In genomic region chr17:30675021-30675740, GRCm38 (mm10) we compare ENCODE assay signal across 31 mouse cellular contexts. TPM values are rescaled to one million over a fixed set of nuclear protein-coding genes. Genes with fewer than 3 reads are reported as not detected.
DNase-seq lines count a peak whose midpoint lies in the region; ATAC-seq and TF ChIP-seq lines count a peak whose summit lies in the region.
"Had no signal": no experiment of that assay in that cellular context is flagged by ENCODE, and none has a peak within 500 bp of the region (broad histone marks: within the 10 kb centered on the region; RNA-seq: fewer than 3 reads in every experiment).

No protein-coding gene starts in this region.

- no peak overlapping the region for H3K27ac ChIP-seq in lung, embryonic 14.5 days (ENCODE audit: low read depth)
- no peak overlapping the region for H3K27ac ChIP-seq in MEL (ENCODE audit: control insufficient read depth, low read depth, low read length)
- H3K27ac ChIP-seq: embryonic facial prominence, embryonic 10.5 days; embryonic facial prominence, embryonic 13.5 days; forebrain, embryonic 12.5 days; gastrocnemius, adult 2 months; heart, embryonic 10.5 days; heart, embryonic 13.5 days; hindbrain, embryonic 15.5 days had no signal

- no peaks in the 10 kb centered on the region for H3K36me3 ChIP-seq in lung, embryonic 14.5 days (ENCODE audit: insufficient read depth)
- H3K36me3 ChIP-seq in E14TG2a.4 (ENCODE audit: insufficient read depth, low read length) = peaks cover 96% of the 10 kb centered on the region
- H3K36me3 ChIP-seq in MEL (ENCODE audit: control insufficient read depth in 1 of 2, insufficient read depth in 2 of 2, low read length in 2 of 2) = peaks cover 0 to 2% of the 10 kb centered on the region in 2 experiments; a peak in 2 of 4 replicates
- H3K36me3 ChIP-seq: embryonic facial prominence, embryonic 10.5 days; embryonic facial prominence, embryonic 13.5 days; forebrain, embryonic 12.5 days; heart, embryonic 10.5 days; heart, embryonic 13.5 days; hindbrain, embryonic 15.5 days had no signal

- H3K4me2 ChIP-seq in lung, embryonic 14.5 days = no peak overlapping the region
- H3K4me2 ChIP-seq: embryonic facial prominence, embryonic 13.5 days; forebrain, embryonic 12.5 days; heart, embryonic 13.5 days; hindbrain, embryonic 15.5 days had no signal

- H3K4me3 ChIP-seq in lung, embryonic 14.5 days (ENCODE audit: low read depth, low read length) = no peak overlapping the region
- H3K4me3 ChIP-seq in E14TG2a.4 (replicated peaks; ENCODE audit: low read length) (no peak overlapping the region), MEL (ENCODE audit: control insufficient read depth in 1 of 2, insufficient read depth in 1 of 2, low read depth in 2 of 2, low read length in 2 of 2) (no peak overlapping the region)
- H3K4me3 ChIP-seq: embryonic facial prominence, embryonic 10.5 days; embryonic facial prominence, embryonic 13.5 days; erythroblast, embryonic 14.5 days; forebrain, embryonic 12.5 days; gastrocnemius, adult 2 months; heart, embryonic 10.5 days; heart, embryonic 13.5 days; hindbrain, embryonic 15.5 days had no signal

- DNase-seq in lung, embryonic 14.5 days = peak; percentile 61
- no peak for DNase-seq in lung, postnatal 4 days
- no peak for DNase-seq in MEL (ENCODE audit: low read depth, low spot score)
- peak; percentile 4 for DNase-seq in brain, adult 2 months (ENCODE audit: low read depth, low spot score)
- no peak for DNase-seq in gastrocnemius, postnatal 14 days
- no peak for DNase-seq in testis, postnatal 14 days (ENCODE audit: low spot score)
- no peak for DNase-seq in kidney, postnatal 36 days
- DNase-seq: adrenal gland, adult 8-10 months; adrenal gland, postnatal 25 days; cerebellum, adult 11 months; cerebellum, adult 2 months; cerebellum, postnatal 10 days; cerebellum, postnatal 36 days; embryo, embryonic 11 days; gastrocnemius, adult 2 months; gastrocnemius, postnatal 25 days; heart, adult 18-20 months; heart, postnatal 14 days; heart, postnatal 4 days had no signal

- no peak; the same call in 1 of the 2 replicates for TF ChIP-seq RAD21 in MEL (IDR thresholded peaks at IDR 0.05; ENCODE audit: low read depth, low read length)

- no peak for TF ChIP-seq EP300 in MEL (IDR thresholded peaks at IDR 0.05; ENCODE audit: low read depth in 1 of 2, low read length in 2 of 2)

- no peak for ATAC-seq in lung, embryonic 14.5 days (ENCODE audit: insufficient read depth)
- ATAC-seq: activated CD4-positive, CD25-positive, alpha-beta regulatory T cell, adult 4 months; CD4-positive, CD25-positive, alpha-beta regulatory T cell, adult 4 months; forebrain, embryonic 16.5 days; Patski had no signal

- TF ChIP-seq CTCF in lung, embryonic 14.5 days (IDR thresholded peaks at IDR 0.05; ENCODE audit: low read depth) = no peak
- TF ChIP-seq CTCF in E14TG2a.4 (conservative IDR thresholded peaks at IDR 0.05; ENCODE audit: low read length) (peak; percentile 22; the same call in 1 of the 2 replicates), MEL (IDR thresholded peaks at IDR 0.05 in 2 of 3, conservative IDR thresholded peaks at IDR 0.05 in 1 of 3; ENCODE audit: control insufficient read depth in 1 of 3, insufficient read depth in 1 of 3, low read depth in 2 of 3, low read length in 3 of 3, poor library complexity in 1 of 3, severe bottlenecking in 1 of 3) (peak in 2 of 3 experiments; percentile 1 to 22; a peak in 1 of 6 replicates)

- H3K27me3 ChIP-seq in lung, embryonic 14.5 days (ENCODE audit: insufficient read depth, low read length) = no peaks in the 10 kb centered on the region
- H3K27me3 ChIP-seq in E14TG2a.4 (ENCODE audit: insufficient read depth, low read length) (no peaks in the 10 kb centered on the region), MEL (ENCODE audit: control insufficient read depth in 1 of 2, insufficient read depth in 2 of 2, low read length in 2 of 2) (no peaks in the 10 kb centered on the region)
- H3K27me3 ChIP-seq: embryonic facial prominence, embryonic 13.5 days; forebrain, embryonic 12.5 days; heart, embryonic 13.5 days; hindbrain, embryonic 15.5 days had no signal

- H3K9me3 ChIP-seq in lung, embryonic 14.5 days (ENCODE audit: low read depth, low read length) = no peaks in the 10 kb centered on the region
- H3K9me3 ChIP-seq in E14TG2a.4 (ENCODE audit: low read length) (0 out of 2 replicates have a peak, but pooled peaks cover 2% of the 10 kb centered on the region), MEL (replicated peaks; ENCODE audit: insufficient read depth, low read length) (no peaks in the 10 kb centered on the region)
- H3K9me3 ChIP-seq: embryonic facial prominence, embryonic 10.5 days; forebrain, embryonic 12.5 days; heart, embryonic 10.5 days; hindbrain, embryonic 15.5 days had no signal

- H3K79me2 ChIP-seq in MEL (ENCODE audit: control insufficient read depth, insufficient read depth, low read length, poor library complexity) = no peaks in the 10 kb centered on the region

- WGBS in lung, embryonic 14.5 days = 57% methylated on average over 9 of the region's 9 CpGs

- no peak for TF ChIP-seq POLR2A in MEL (IDR thresholded peaks at IDR 0.05; ENCODE audit: control insufficient read depth in 1 of 2, insufficient read depth in 1 of 2, low read depth in 1 of 2, low read length in 2 of 2, poor library complexity in 1 of 2)

- intact Hi-C loops in gastrocnemius, postnatal 14 days (cut with DNase I; ENCODE audit: low total_unique reads) = no loop called here

- H3K9ac ChIP-seq in lung, embryonic 14.5 days = no peak overlapping the region
- no peak overlapping the region for H3K9ac ChIP-seq in MEL (ENCODE audit: control insufficient read depth, low read depth, low read length, poor library complexity, severe bottlenecking)
- H3K9ac ChIP-seq: embryonic facial prominence, embryonic 13.5 days; forebrain, embryonic 12.5 days; heart, embryonic 13.5 days; hindbrain, embryonic 15.5 days had no signal

- no peaks in the 10 kb centered on the region for H3K4me1 ChIP-seq in lung, embryonic 14.5 days (ENCODE audit: insufficient read depth)
- peaks cover 16% of the 10 kb centered on the region for H3K4me1 ChIP-seq in E14TG2a.4 (replicated peaks; ENCODE audit: low read depth, low read length)
- no peaks in the 10 kb centered on the region for H3K4me1 ChIP-seq in MEL (ENCODE audit: control insufficient read depth in 1 of 2, insufficient read depth in 2 of 2, low read length in 2 of 2)
- H3K4me1 ChIP-seq: embryonic facial prominence, embryonic 10.5 days; embryonic facial prominence, embryonic 13.5 days; heart, embryonic 10.5 days; heart, embryonic 13.5 days; hindbrain, embryonic 15.5 days had no signal

TF ChIP-seq in MEL, 35 proteins besides CTCF, POLR2A, EP300 and RAD21:
- TF ChIP-seq ZMIZ1 (IDR thresholded peaks at IDR 0.05; ENCODE audit: low read depth, low read length) (no peak), MAFK (IDR thresholded peaks at IDR 0.05; ENCODE audit: borderline replicate concordance, low read depth, low read length) (no peak), MYC (IDR thresholded peaks at IDR 0.05; ENCODE audit: low read depth, low read length) (no peak), BHLHE40 (IDR thresholded peaks at IDR 0.05; ENCODE audit: borderline replicate concordance, low read depth, low read length) (no peak), ETS1 (IDR thresholded peaks at IDR 0.05; ENCODE audit: low read depth, low read length) (no peak), NELFE (IDR thresholded peaks at IDR 0.05; ENCODE audit: low read depth, low read length) (no peak), KAT2A (conservative IDR thresholded peaks at IDR 0.05; ENCODE audit: low read depth, low read length) (no peak), TCF12 (IDR thresholded peaks at IDR 0.05; ENCODE audit: low read depth, low read length) (no peak), GATA1 (IDR thresholded peaks at IDR 0.05; ENCODE audit: low read depth, low read length) (no peak), SIN3A (IDR thresholded peaks at IDR 0.05; ENCODE audit: low read length) (no peak), ZNF384 (IDR thresholded peaks at IDR 0.05; ENCODE audit: low read depth, low read length) (no peak), NRF1 (IDR thresholded peaks at IDR 0.05; ENCODE audit: insufficient read depth, low read depth, low read length, poor library complexity, severe bottlenecking) (no peak), E2F4 (IDR thresholded peaks at IDR 0.05; ENCODE audit: borderline replicate concordance, low read depth, low read length) (no peak), CHD1 (IDR thresholded peaks at IDR 0.05; ENCODE audit: low read depth, low read length) (no peak), ZC3H11A (IDR thresholded peaks at IDR 0.05; ENCODE audit: low read depth, low read length) (no peak), MAX (IDR thresholded peaks at IDR 0.05; ENCODE audit: low read length) (no peak), HCFC1 (IDR thresholded peaks at IDR 0.05; ENCODE audit: low read depth, low read length) (no peak), POLR2AphosphoS2 (IDR thresholded peaks at IDR 0.05; ENCODE audit: low read length) (no peak)
TF ChIP-seq in MEL: peak in this region for 0.

RNA-seq across cellular contexts. Expression of gene Glo1, which starts 48.5 kb away (rescaled TPM):
- 234 and 238 TPM in 2 replicates for polyA plus RNA-seq in lung, embryonic 14.5 days (2014; fragmentation: Nextera tagmentation; extraction: Ambion mirVana)
- 258 and 260 TPM in 2 replicates for total RNA-seq in MEL (2012; rRNA removed)
- polyA plus RNA-seq in MEL (2012; ENCODE audit: insufficient read depth in 1 of 2, insufficient read length in 2 of 2, low read depth in 1 of 2, low replicate concordance in 2 of 2, missing spikeins in 1 of 2) = 100 to 1,000 TPM in 1 of 2 experiments, 10 to 100 TPM in 1; 58.5 to 288 TPM
- total RNA-seq in gastrocnemius, postnatal 14 days (2021) = 100 to 1,000 TPM; 125 to 128 TPM

RNA-seq across cellular contexts. Expression of gene Dnah8, which starts 51.0 kb away (rescaled TPM):
- polyA plus RNA-seq in lung, embryonic 14.5 days (2014; fragmentation: Nextera tagmentation; extraction: Ambion mirVana) = 4.4 and 4.7 TPM in 2 replicates
- 12.3 and 15.4 TPM in 2 replicates for total RNA-seq in MEL (2012; rRNA removed)
- 100 to 1,000 TPM in 1 of 2 experiments, 10 to 100 TPM in 1; 19.5 to 143 TPM for polyA plus RNA-seq in MEL (2012; ENCODE audit: insufficient read depth in 1 of 2, insufficient read length in 2 of 2, low read depth in 1 of 2, low replicate concordance in 2 of 2, missing spikeins in 1 of 2)
- total RNA-seq in gastrocnemius, postnatal 14 days (2021) = 1 to 10 TPM in 1 of 2 experiments, under 1 TPM in 1; 0.90 to 1.6 TPM
- polyA plus RNA-seq: Patski had no signal

Comparison
In these comparisons a context has a peak if more than half of its experiments do, and no peak if none do; other contexts are left out.
1. DNase-seq: peak in lung, embryonic 14.5 days (single experiment) and brain, adult 2 months (single experiment); none in lung, postnatal 4 days (0 of 2), MEL (single experiment), gastrocnemius, postnatal 14 days (single experiment), testis, postnatal 14 days (single experiment) and kidney, postnatal 36 days (0 of 2).